Mouse (Mus musculus) lung, adult 18-20 months (tissue): ENCODE results near the gene Foxp1.

Source experiments
- DNase-seq, 2 experiments: peaks; one replicate each; pipeline ENCODE4 v3.0.0; 2022; ENCODE audit warnings: mixed read lengths in 2 of 2

The Foxp1 gene

DNA sequence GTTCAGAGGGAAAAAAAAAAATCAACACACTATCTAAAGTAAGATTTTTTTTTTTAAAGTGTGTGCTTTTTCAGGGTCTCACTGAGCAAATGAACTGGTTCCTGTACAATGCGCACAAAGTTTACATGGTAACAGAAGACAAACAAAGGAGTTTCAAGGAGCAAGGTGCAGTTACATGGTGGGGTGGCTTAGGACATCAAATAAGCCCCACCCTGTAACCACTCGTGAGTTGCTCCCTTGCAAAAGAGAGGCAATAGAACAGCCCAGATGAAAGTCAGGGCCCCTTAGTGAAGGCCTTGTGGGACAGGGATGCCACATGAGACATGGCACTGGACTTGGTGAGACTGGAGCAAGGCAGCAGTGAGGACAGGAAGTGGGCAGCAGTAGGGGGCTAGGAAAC lies 353.8 kb downstream of the Foxp1 start:
- DNase-seq, result peak; percentile 56 to 79

DNA sequence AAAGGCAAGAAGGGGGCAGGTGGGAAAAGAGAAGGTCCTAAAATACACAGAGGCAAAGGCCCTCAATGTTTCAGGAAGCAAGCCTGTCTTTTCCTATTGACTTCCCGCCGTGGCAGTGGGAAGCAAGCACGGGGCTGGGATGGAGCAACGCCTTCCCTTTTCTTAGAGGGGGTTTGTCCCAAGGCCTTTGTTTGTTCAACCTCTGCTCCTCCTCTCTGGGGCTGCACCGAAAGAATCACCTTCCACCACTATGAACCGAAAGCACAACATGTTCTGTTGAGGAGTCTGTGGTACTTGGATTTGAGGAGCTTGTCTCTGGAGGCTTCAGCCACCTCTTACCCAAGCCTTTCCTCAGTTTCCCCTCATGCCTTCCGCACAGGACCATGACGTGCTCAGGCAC lies 355.5 kb downstream of the Foxp1 start:
- DNase-seq, result peak; percentile 31 to 60

DNA sequence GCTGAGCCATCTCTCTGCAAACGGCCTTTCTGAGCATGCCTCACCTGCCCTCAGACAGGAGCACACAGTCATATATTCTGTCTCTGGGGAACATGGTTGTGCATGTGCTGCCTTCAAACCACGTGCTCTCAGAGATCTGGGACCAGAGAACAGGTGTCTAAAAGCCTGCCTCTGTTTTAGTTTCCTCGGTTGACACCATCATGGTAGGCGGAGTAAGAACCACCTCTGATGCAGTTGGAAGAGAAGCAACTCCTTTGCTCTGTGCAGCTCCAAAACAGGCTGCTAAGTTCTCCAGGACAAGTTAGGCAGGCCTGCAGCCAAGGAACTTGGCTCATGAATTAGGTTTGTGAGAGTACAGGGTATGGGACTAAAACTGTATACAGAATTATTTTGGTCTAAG lies 356.4 kb downstream of the Foxp1 start:
- no peak for DNase-seq

DNA sequence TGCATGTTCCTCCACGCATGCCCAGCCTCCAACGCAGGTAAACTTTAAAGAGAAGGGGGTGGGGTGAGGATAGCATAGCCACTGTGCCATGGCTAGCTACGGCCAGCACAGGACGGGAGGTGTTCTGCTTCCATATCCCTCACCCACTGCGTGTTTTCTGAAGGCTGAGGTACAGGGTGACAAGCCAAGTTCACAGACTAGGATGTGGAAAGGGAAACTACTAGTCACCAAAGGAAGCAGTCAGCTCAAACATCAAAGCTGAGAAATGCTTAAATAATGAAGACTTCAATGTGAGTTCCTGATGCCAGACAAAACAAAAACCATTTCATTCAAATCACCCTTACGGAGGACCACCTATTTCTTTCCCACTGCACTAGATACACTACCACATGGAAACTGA lies 357.8 kb downstream of the Foxp1 start:
- no peak for DNase-seq

DNA sequence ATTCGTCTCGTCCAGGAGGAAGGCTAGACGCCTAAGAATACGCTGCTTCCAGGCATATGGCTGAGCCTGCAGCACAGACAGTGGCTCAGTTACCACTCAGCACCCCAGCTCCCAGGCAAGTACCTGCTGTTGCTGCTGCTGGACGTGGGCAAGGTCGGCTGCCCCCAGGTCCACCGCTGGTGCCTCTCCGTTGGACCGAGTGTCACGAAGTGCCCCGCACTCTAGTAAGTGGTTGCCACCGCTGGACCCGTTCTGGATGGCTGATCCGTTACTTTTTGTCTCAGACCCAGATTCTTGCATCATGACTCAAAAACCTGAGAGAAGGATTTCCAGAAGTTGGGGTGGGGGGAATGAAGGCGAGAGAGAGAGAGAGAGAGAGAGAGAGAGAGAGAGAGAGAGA lies 359.8 kb downstream of the Foxp1 start:
- DNase-seq, result no peak

DNA sequence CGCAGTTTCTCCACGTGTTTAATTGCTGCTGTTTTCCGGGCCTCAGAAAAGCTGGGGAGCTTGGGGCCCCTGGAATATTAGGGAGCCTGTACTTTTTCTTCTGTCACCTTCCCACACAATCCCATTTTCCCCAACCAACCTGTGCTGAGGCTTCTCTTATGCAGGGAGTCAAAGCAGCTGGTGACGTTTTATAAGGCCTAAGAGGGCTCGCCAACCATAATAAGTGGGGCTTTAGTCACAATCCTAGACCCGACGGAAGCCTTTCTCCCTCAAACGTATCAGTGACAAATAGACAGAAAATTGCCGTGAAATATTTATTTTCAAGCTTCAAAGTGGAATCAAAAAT lies 362.2 kb downstream of the Foxp1 start:
- no peak for DNase-seq

DNA sequence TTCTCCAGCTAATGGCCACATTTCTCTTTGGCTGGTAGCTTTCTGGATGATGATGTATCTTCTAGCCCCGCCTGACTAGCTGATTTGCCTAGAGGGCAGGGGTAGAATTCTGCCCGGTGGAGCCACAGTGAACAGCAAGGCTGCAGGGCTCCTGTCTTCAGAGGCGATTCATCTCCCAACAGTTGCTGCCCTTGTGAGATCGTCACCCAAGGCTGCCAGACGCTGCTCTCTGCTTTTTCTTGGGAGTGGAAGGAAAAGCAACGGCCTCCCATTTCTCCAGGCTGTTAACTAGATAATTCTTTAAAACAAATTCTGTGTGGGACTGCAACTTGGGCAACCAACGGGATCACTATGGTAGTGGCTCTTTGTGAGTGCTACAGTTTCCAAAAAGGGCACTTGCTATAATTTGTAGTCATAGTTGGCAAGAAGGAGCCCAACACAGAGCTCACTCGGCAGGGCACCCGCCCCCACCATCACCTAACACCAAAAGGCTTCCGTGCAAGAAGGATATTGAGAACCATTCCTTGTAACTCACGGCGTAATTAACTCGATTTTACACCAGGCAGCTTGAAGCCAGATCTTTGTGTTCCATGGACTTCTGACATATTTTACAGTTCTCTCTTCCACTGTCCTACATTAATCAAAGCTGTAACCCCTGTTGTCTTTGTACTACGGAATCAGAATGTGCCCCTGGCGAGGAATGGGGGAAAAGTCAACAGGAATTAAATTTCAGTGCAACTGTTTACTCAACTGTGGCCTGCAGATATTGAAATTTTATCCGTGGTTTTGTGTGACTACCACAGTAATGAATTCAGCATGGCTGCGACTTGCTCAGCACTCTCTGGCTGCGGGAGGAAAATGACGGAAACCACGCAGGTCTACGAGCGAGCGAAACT lies 362.8 kb downstream of the Foxp1 start:
- peak in 1 of 2 experiments; percentile 28 for DNase-seq

DNA sequence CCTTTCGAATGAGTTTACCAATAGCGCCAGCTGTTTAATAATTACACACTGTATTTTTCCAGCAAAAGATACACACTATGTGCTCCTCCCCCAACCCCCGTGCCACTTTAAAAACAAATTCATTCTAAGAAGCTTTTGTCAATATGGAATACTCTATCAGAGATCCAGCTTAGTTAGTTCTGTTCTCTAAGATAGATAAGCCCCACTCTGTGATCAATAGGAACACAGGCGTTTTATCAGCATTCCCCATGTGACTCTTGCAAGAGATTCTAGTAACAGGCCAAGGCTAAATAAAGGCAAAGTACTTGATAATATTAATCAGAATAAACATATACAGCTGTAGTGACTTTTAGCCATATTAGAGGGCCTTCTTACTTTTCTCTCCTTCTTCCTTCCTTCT lies 368.8 kb downstream of the Foxp1 start:
- no peak for DNase-seq

DNA sequence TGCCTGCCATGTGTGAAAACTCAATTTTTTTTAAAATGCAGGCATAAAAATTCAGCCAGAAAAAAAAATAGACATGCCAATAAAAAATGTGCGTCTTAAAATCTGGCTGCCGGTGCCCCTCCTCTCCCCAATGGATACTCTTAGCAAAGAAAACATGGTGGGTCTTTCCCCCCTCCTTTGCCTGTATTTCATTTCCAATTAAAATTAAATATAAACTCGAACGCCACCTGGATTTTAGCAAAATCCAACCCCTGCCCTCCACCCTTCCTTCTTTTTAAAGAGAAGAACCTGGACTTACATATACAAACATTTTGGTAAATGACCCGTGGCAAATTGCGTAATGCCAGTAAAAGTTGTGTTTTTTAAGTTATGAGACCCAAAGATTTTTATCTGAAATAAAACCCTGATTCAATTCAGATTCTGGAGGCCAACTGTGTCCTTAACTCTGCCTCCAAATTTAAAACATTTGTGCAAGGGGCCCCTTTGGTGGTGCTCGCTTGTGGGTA lies 376.1 kb downstream of the Foxp1 start:
- DNase-seq, result no peak

DNA sequence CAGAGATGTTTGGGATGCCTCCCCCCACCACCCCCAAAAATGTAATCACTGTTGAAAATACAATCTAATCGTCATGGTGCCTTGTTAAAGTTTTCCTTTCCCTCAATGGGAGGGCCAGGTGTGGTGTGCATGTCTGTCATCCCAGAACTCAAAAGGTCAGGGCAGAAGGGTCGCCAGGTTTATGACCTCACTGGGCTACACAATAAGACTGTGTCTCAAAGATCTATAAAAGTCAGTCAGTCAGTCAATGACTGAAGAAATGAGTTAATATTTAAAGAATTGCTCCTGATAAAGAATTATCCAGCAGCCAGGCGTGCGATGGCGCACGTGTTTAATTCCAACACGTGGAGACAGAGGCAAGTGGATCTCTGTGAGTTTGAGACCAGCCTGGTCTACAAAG lies 377.5 kb downstream of the Foxp1 start:
- DNase-seq, result no peak

DNA sequence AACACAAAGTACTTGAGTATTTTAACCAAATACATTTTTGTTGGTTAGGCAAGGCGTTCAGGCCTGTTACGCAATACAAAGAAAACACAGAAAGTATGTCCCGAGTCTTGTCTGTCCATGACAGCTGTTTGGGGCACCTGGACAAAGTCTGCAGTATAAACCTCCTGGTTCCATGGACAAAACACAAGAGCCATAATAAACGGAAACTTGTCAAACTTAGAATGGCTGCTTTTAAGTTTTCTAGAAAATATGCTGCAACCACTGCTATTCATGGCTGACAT lies 378.8 kb downstream of the Foxp1 start:
- no peak for DNase-seq

DNA sequence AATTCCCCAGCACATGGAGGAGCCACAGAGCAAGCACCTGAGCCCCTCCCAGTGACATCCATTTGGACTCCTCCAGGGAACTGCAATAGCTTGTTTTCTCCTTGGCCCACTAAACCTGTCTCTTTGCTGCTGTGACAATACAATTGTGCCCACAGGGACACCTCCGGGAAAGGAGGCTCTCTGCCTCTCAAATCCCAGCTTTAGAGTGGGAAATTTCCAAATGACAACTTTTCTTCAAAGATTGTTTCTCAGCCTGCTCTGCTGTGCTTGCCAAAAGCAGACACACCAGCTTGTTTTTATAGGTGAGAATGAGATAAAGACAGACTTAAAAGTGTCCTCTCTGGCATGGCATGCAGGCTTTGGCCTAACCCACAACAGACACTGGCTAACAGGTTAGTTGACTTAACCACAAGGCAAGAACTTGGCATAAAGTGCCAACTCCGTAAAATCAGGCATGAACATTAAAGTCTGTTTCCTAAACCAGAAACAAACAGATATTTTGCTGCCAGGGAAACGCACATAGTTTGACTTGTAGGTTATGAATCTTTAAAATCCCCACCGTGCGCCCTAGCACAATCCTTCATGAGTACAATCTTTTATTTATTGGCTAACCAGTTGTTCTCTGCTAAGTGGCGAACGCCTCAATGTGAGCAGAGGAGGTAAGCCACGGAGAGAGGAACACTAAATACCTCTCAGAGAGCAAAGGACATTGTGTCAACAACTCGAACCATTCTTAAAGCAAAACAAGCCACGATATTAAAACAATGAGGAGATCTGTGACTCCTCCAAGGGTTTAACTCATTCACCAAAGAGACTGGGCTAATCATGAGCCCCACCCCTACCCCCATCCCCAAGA lies 379.4 kb downstream of the Foxp1 start:
- peak; percentile 43 to 72 for DNase-seq

DNA sequence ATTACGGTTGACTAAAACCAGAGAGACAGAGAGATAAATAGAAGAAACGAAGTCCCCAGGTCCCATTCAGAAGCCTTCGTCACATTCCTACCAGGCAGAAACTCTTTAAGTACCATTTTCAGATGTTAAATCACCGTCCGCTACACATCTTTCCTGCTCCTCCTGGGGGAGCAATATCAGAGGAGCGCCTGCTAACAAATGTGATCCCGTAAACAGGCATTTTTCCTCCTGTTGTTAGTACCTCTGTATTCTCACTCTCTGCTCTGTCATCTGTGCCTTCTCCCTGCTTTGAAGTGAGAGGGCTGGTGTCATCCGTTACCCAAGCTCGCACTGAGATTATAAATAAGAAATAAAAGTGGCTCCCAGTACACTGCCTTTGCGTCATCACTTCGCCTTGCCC lies 384.5 kb downstream of the Foxp1 start:
- DNase-seq, result no peak

DNA sequence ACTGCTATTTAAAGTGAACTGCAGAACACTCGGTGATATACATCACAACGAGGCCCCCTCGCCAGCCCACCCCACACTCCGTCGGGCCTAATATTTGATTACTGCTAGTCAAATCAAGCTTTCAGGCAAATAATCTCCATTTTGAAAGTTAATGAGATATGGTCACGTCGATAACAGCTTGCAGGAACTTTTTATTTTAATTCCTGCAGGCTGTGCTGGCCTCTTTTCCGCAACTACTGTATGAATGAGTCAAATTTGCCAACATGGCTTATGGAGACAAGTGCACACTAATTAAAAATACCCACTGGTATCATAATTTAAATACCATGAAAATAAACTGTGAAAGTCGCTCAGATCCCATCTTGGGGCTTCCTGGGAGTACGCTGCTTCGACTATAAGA lies 385.4 kb downstream of the Foxp1 start:
- no peak for DNase-seq

DNA sequence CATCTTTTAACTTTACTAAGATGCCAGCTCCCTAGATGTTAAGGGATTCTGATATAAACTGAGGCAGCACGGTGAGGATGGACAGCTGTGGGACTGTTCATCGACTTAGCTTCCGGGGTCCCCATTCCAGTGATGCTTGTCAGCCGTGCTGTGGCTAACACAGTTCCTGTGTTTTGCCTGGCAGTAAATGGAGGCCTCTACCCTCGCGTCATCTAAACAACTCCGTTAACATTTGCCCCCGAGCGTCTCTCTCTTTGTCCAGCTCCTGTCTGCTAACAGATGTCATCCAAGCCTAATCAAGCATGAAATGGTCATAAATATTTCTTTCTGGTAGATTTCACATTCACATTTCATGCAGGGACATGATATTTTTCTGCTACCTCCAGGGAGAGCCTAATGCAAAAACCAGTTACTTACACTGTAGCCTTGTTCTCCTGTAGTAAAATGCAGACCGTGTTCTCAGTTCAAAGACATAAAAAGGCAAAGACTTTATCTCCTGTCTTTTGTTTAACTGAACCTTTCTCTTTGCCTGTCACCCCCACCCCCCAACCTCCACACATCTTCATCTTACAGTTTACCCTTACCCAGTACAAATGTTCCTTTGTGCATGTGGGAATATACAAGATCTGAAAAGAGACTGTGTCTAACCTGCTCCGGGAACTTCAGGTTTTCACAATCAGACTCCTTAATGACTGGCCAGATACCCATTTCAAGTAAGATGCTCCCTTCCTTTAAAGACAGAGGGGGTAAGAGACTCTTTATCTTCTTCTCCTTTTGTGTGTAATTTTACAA lies 386.4 kb downstream of the Foxp1 start:
- DNase-seq, result no peak

DNA sequence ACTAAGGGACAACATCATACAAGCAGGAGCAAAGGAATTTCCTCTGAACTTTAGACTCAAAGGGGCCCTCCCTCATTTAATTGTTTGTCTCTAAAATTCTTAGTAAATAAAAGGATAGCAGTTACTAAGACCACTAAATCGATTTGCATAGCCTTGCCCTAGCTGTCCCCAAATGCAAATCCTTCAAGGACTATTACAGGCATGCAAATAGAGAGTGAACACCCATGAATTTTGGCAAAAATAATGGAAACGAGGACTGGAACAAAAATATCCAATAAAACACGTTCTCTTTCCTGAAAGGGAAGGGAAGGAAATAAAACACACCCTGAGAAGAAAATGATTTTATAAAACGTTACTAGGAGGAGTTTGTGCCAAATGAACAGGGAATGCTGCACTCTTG lies 390.7 kb downstream of the Foxp1 start:
- DNase-seq, result no peak

DNA sequence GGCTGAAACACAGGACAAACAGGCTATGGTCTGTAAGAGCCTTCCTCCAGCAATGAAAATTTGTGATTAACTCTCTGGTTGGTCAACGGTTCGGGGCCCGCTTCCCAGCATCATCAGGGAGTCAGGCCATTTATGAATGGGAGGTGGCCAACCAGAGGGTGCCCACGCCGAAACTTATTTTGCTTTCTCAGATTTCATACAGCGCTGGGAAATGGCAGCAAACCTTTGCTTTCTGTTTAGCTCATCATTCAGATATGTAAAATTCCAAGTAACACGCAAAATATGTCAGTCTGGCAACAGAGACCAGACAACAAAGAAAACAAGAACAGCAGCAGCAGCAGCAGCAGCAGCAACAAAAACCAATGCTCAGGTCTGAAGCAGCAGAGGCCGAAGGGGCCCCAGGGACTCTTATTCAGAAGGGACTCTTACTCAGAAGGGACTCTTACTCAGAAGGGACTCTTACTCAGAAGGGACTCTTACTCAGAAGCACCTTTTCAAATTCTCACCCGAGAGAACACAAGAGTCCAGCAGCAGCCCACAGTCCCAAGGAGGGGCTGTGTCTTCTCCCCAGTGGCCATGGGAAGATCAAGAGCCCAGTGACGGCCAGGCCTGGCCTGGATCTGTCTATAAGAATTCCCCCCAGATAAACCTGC lies 391.6 kb downstream of the Foxp1 start:
- DNase-seq, result peak in 1 of 2 experiments; percentile 13

DNA sequence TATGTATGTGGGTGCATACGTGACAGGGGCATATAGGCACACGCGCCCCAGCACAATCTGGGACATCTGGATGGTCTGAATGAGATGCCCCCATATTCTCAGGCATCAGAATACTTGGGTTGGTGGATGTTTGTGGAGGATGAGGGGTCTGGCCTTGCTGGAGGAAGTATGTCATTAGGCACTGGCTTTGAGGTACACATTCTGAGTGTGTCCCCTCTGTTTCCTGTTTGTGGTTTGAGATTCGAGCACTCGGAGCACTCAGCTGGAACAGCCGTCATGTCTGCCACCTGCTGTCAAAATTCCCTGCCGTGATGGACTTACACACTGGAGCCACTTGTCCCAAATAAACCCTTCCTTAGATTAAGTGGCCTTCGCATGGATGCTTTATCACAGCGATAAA lies 395.8 kb downstream of the Foxp1 start:
- no peak for DNase-seq

DNA sequence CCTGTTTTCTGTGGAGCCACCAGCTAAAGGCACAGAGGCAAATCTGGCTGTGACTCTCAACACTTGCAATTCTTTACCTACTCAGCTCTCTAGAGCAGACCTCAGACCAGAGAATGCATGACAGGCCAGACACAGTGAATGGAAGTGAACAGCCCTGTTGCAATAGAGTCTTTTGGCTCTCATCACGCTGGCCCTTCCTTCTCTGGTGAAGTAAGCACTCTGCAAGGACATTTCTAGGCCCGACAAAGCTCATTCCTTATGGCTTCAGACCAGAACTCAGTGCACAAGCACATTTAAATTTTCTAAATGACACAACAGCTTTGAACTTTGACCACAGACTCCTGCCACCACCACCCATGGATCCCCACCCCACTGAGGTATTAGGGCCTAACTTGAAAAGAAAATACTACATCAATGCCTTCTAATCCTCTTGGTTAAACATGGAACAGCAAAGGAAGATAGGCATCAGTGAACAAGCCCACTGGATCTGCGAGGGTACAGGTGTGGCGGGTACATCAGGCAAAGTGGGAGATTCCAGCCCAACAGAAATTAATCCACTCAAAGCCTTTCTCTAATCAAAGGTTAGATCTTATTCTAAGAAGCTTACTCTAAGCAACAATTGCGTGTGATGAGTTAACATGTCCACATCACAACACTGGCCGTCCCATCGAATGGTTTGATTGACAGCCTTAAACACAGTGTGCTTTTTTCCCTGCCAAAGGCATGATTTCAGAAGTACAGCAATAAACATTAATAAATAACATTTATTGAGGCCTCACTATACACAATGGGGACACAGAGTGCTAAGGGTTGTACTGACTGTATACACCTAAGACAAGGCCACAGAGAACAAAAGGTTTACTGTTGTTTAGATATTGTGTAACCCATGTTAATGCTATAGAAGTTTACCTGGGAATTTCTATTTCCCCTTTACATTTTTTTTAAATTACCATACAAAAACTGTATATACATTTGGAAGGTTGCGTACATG lies 401.4 kb downstream of the Foxp1 start:
- DNase-seq, result no peak

DNA sequence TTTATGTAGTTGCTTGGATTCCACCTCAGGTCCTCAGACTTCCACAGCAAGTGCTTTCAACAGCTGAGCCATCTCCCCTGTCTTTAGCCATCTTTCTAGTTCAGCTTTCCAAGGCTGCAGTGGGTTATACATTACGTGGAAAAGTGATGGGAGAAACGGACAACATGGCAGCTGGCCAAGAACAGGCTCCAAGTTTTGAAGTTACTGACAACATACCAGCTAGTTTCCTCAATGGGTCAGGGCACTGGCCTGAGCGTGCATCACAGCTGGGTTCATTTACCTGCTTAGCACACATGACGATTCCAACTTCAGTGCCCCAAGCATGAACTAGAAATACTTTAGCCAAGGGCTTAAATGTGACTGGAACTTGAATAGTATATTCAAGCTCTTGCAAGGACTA lies 404.0 kb downstream of the Foxp1 start:
- no peak for DNase-seq

DNA sequence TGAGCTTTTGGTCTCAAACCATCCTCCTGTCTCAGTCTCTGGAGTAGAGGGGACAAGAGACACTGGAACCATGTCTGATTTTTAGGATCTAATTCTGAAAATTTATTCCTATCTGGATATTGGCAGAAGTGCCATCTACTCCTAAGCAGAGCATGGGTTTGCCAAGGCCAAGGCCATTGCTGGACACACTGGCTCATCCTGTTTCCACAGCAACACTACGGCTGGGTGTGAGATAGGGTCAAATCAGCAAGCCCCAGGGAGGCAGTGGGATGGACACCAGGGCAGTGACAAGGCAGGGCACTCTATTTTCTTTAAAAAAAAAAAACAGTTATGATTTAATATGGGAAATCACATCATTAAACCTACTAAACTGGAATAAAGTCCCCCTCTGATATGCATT lies 405.1 kb downstream of the Foxp1 start:
- no peak for DNase-seq

DNA sequence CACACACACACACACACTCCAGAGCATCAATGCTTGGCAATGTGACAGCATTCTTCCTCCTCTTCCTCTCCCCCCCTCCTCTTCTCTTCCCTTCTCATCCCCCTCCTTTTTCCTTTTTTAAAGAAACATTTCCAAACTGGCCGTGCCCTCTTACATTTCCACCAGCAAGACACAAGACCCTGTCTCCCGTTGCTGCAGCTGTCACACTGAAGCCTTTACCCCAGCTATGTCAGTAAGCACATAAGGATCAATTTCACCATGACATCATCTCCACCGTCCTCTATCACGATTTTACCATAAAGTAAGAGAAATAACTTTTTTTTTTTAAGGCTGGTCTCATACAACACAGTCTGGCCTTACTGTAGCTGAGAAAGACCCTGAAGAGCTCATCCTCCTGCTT lies 410.7 kb downstream of the Foxp1 start:
- no peak for DNase-seq
